Mouse (Mus musculus) ES-Bruce4 (cell line): Measurements from ENCODE around the gene Mien1.

Experiments
- CTCF ChIP-seq: IDR thresholded peaks from one replicate; pipeline ENCODE4 v1.8.1; 2011; ENCODE audit warnings: low read depth, low read length
- POLR2A ChIP-seq: IDR thresholded peaks from one replicate; pipeline ENCODE4 v1.8.1; 2011; ENCODE audit warnings: low read length; ENCODE audit not compliant: insufficient read depth

DNA sequence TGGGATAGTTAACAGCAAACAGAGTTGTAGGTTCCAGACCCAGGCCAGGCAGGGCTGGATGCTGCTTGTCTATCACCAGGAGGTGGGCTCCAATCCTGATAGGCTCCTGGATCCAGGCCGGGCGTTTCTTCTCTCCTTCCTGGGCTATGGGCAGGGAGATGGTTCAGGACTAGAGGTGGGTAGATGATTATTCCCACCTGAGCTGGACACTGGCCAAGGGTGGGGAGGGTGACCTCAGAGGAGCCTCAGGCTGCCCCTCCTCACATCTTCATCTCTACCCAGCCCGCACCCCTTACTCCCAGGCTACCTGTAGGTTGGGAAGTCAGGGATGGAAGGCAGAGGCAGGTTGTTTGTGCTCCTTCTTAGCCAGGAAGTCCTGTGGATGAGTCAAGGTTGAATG, 10.6 kb upstream of the Mien1 start:
- no peak for TF ChIP-seq CTCF
- no peak for TF ChIP-seq POLR2A
